Mouse (Mus musculus) adrenal gland, adult 10 weeks (tissue): ENCODE data around the gene Hoxa11. TPM values are rescaled to one million over a fixed set of nuclear protein-coding genes. Genes with fewer than 3 reads are reported as not detected.

ENCODE experiments used
- polyA plus RNA-seq: library from polyadenylated mRNA; stranded (reverse); fragments of 350-450 nt; fragmentation: Illumina TruSeq; extraction: RNeasy Lipid Tissue Mini Kit (QIAGEN cat#74804); gene quantifications from one replicate; pipeline ENCODE4 v1.2.3, GENCODE M21; 2014; ENCODE audit warnings: low read depth, low replicate concordance

The Hoxa11 gene
- not detected for polyA plus RNA-seq

DNA sequence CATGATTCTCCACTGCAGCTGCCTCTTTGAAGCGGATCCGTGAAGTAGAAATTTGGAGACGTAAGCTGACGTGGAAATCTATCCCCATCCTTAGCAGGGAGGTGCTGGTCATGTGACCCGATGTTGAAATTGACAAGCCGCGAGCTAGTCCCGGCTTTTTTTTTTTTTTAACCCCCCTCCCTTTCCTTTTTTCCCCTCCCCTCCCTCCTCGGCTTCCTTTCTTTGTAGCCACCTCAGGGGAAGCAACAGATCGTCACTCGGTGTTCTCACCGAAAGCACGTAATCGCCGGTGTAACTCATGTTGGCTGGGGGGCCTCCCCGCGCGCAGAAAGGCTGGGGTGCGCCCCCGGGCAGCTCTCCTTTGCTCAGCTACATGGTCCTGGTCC, at the start of gene Hoxa11:
Hoxa11 (minus strand) TSS at position 54 of the 386 bp plus-strand sequence.

DNA sequence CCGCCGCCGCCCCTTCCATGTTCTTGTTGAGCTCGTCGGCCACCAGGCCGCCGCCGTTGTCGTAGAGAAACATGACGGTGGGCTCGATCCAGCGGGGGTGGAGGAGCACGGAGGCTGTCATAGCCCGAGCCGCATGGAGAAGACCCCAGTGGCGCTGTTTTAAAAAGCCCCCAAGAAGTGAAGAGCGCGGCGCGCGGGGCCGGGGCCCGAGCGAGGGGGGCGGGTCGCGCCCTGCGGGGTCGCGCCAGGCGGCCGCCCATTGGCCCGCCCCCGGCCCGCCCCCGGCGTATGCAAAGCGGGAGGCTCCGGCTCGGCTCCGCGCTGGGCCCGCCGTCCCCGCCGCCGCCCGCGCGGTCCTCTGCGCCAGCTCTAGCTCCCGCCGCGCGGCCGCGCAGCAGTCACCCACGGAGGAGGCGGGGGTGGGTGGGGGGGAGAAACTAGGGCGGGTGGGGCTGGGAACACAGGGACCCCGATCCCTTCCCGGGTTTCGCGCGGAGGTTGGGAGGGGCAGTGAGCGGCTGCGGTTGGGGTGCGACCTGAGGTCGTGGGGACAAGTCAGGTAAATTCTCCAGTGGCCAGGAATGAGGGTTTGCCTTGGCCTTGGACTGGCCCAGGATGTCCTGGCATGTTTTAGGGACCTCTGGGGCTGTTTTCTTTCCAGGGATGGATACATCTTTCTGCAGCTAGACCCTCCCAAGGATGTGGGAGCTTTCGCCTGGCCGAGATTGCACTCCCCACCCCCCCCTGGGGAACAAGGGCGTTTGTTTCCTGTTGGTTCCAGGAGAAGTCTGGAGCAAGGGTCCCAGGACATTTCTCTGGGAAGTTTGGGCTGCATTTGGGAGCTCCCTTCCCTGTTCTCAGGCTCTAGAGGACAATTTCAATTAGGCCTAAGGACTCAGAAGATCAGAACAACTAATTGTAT, 15.3 kb upstream of the Hoxa11 start, which contains the start of gene Hoxa13:
Hoxa13 (minus strand) TSS at position 227 of the 922 bp plus-strand sequence.

DNA sequence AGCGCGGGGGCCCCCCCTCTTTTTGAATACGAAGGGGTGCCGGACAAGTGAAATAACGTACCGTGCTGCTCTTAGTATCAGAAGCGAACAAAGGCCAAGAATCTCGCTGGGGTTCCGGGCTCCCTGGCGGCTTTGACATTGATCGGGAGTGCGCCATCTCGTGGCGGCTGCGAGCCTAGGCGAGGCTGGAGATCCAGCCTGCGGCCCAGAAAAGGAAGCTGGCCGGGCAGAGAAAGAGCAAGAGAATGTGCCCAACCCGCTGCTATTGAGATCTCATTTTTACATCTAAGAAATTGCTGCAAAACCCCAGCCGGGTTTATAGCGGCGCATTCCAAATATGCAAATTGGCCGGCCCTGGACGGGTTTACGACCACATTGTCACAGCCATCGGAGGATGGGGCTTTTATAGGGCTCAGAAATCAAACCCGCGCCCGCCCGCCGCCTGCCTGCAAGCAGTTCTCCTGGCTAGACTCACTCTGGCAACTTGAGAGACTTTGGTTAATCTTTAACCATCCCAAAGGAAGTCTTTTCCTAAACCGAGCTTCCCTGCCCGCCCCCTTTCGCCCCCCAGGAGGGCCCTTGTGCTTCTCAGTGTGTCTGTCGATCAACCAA, 5.1 kb downstream of the Hoxa11 start, which contains the start of gene Hoxa10:
Hoxa10 (minus strand) TSS at position 466 of the 612 bp plus-strand sequence.

DNA sequence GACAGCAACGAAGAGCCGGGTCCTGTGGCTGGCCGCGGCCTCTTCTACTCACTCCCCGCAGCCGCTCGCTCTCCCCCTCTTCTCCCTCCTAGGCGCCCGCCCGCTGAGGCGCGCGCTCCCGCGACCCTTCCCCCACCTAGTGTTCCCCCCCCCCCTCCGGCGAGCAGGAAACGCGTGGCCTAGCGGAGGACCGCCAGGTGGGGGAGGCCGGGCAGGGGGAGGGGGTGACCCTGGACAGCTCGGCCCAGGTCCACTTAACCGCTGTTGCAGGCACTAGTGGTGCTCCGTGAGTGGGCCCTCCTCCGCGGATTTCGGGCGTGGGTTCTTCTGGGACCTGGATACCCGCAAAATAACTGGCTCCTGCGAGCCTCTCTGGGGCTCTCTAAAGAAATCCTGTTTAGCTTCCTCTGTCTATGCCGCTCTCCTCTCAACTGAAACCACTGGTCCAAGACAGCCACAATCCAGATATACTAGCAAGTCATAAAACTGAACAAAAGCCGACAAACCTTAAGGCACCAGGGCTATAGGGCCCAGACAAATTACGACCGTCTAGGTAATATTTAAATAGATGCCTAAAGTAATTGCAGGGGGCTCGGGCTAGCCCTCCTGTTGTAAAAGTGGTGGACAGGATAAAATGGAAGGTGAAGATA, 15.0 kb downstream of the Hoxa11 start, which contains the start of gene Hoxa9:
Hoxa9 (minus strand) TSS at position 574 of the 650 bp plus-strand sequence.

DNA sequence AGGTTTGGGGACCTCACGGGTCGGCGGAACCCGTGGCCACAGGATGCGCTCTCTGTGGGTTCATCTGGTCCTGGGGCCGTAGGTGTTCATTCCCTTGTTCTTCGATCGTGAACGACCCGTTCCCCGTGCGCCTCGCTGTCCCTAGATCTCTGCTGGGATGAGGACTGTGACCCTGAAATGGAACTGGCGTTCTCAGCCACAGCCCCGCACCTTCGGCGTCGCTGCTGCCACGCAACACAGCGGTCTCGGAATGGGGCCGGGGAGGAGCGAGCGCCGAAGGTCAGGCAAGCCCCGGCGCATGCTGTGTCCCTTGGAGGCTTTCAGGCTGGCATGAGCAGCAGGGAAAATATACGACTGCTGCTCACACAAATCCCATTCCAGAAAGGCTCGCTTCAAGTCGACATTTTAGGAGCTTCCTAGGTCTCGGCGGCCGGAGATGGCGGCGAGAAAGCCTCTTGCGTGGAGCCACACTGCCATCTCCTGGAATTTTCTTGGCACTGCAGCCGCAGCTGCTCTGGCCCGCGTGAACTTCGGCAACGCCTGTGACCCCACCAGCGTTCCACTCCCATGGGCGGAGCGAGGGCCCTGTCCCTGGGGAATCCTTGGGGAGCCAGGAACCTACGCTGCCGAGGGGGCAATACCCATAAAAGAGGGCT, 24.1 kb downstream of the Hoxa11 start, which contains the start of gene Hoxa7:
Hoxa7 (minus strand) TSS at position 518 of the 656 bp plus-strand sequence.

DNA sequence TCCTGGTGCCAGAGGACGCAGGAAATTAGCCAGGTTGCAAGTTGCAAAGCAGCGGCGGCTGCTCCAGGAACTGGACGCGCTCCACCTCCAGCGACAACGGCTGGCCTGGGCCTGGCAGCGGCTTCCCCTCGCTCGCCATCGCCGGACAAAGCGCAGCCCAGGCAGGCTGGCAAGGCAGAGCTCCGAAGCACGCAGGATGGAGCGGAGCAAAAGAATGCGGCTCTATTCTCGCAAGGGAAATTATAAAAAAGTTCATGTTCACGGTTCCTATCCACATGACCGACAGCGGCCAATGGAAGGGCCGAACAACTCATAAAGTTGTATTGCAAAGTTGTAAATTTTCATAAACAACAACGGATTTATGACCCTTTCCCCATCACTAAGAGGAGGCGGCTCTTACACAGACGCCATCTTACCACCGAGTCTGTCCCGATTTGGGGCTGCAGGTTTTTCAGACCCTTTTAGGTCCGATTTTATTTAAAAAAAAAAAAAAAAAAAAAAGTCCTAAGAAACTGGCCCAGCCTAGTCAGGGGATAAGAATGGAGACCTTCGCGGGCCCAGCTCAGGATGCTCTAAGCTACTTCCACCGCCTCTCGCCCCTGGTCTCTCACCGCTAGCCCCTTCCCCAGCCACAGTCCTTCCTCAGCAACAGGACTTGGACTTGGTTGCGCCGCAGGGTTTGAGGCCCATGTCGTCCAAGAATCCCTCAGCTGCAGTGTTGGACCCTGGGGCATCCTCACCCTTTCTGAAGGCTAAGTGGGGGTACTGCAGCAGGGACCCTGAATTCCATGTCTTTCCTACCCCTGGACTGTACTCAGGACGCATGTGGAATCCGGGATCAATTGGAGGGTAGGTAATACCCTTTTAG, 32.3 kb downstream of the Hoxa11 start, which contains the start of the genes Hoxa3 and Gm28308:
Hoxa3 (minus strand) TSS at position 218 of the 868 bp plus-strand sequence.
Gm28308 (minus strand) TSS at position 221 of the 868 bp plus-strand sequence.

DNA sequence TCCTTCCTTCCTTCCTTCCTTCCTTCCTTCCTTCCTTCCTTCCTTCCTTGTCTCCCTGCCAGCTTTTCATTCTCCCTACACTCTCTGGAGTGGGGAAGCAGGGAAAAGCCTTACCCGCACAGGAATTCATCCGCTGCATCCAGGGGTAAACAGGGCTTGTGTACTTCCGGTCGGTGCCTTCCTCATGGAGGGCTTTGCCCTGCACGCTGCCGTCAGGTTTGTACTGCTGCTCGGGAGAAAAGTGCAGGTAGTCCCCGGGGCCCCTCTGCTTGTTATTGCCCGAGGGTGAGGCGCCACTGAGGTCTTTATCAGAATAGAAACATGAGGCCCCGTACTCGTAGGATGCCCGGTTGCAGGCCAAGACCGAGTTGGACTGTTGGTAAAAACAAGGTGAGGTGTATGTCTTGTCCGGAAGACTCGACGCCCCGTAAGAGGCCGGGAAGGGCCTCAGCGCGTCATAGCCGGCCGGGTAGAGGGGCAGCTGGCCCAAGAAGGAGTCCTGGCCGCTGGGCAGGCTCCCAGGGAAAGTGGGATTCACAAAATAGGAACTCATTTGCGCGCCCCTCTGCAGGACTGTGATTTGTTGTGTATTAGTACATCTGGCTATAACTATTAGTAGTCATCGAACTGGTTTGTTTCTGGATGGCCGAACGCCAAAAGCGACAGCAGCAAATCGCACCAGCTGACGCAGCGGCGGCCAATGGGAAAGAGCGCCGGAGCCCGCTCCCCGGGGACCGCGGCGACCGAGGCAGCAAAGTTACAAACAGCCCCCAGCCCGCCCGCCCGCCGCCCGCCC, 37.3 kb downstream of the Hoxa11 start, which contains the start of gene Hoxa6:
Hoxa6 (minus strand) TSS at position 651 of the 796 bp plus-strand sequence.

DNA sequence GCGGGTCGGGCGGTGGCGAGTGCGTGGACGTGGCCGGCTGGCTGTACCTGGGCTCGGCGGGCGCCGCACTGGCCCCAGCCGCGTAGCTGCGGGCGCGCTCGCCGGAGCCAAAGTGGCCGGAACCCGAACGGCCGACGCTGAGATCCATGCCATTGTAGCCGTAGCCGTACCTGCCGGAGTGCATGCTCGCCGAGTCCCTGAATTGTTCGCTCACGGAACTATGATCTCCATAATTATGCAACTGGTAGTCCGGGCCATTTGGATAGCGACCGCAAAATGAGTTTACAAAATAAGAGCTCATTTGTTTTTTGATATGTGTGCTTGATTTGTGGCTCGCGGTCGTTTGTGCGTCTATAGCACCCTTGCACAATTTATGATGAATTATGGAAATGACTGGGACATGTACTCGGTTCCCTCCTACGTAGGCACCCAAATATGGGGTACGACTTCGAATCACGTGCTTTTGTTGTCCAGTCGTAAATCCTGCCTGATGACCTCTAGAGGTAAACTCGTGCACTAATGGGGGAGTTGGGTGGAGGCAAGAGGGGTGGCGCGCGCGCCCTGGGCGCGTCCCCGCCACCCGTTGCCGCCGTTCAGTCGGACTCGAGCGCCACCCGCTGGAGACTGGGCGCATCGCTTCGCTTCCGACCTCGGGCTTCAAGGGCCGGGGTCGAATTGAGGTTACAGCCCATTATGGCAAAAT, 41.4 kb downstream of the Hoxa11 start, which contains the start of gene Hoxa5:
Hoxa5 (minus strand) TSS at position 538 of the 703 bp plus-strand sequence.

Other genes with a start within 250 kb of the Hoxa11 start
- gene Skap2, start 233.3 kb downstream of the Hoxa11 start, polyA plus RNA-seq = 80.7 TPM
- gene Hoxa1, start 87.5 kb downstream of the Hoxa11 start, polyA plus RNA-seq = 0.93 TPM
- 1.5 TPM for gene Hoxa2, start 81.0 kb downstream of the Hoxa11 start, polyA plus RNA-seq
- gene 5730596B20Rik, start 68.3 kb downstream of the Hoxa11 start, polyA plus RNA-seq = not detected
- 0.47 TPM for gene Hoxa4, start 54.1 kb downstream of the Hoxa11 start, polyA plus RNA-seq
- gene Hoxa5, start 41.2 kb downstream of the Hoxa11 start, polyA plus RNA-seq = 11.8 TPM
- gene Hoxa6, start 37.1 kb downstream of the Hoxa11 start, polyA plus RNA-seq = not detected
- gene Hoxa3, start 32.5 kb downstream of the Hoxa11 start, polyA plus RNA-seq = 3.1 TPM
- gene Gm28308, start 32.5 kb downstream of the Hoxa11 start, polyA plus RNA-seq = not detected
- 9.6 TPM for gene Hoxa7, start 24.0 kb downstream of the Hoxa11 start, polyA plus RNA-seq
- 1.1 TPM for gene Hoxa9, start 14.7 kb downstream of the Hoxa11 start, polyA plus RNA-seq
- 1.0 TPM for gene Hoxa10, start 5.0 kb downstream of the Hoxa11 start, polyA plus RNA-seq
- not detected for gene Hoxa13, start 15.1 kb upstream of the Hoxa11 start, polyA plus RNA-seq
- not detected for gene Evx1, start 67.7 kb upstream of the Hoxa11 start, polyA plus RNA-seq